Mouse (Mus musculus) bone marrow, adult 2 months (tissue): Measurements from ENCODE around the gene Dlg2. TPM values are rescaled to one million over a fixed set of nuclear protein-coding genes. Genes with fewer than 3 reads are reported as not detected.

Experiments
- H3K27ac ChIP-seq: fragments of 200-500 bp; 2 replicates; pipeline ENCODE4 v1.5.1; 2012; ENCODE audit warnings: low read depth, mild to moderate bottlenecking, control low read depth, inconsistent platforms, low read length; ENCODE audit not compliant: control insufficient read depth, poor library complexity, insufficient read depth
- H3K4me1 ChIP-seq: fragments of 200-500 bp; 2 replicates; pipeline ENCODE4 v1.6.1; 2011; ENCODE audit warnings: low read length; ENCODE audit not compliant: control insufficient read depth, insufficient read depth
- H3K4me3 ChIP-seq: fragments of 200-500 bp; replicated peaks from 2 replicates; pipeline ENCODE3; 2011; ENCODE audit warnings: mild to moderate bottlenecking, low read depth, low read length, control low read depth; ENCODE audit not compliant: control insufficient read depth
- CTCF ChIP-seq: fragments of 200-500 bp; IDR thresholded peaks from 2 replicates; pipeline ENCODE4 v1.5.1; 2011; ENCODE audit warnings: low read length, control low read depth; ENCODE audit not compliant: control insufficient read depth, insufficient read depth
- POLR2A ChIP-seq: fragments of 200-500 bp; IDR thresholded peaks from 2 replicates; pipeline ENCODE4 v1.6.1; 2011; ENCODE audit warnings: low read depth, mild to moderate bottlenecking, control low read depth, low read length, borderline replicate concordance; ENCODE audit not compliant: control insufficient read depth
- WGBS: fragments of 180-500 bp; shearing (Covaris S2); methylation state at CpG from one replicate; pipeline ENCODE4 v1.1.7; 2018; 5-methylcytosine and 5-hydroxymethylcytosine counted together
- polyA plus RNA-seq: library from polyadenylated mRNA; stranded (reverse); fragments of >200 nt; gene quantifications from 2 replicates; pipeline ENCODE4 v1.2.4, GENCODE M21; 2011; ENCODE audit warnings: low replicate concordance; ENCODE audit not compliant: missing spikeins, insufficient read depth, insufficient read length

The Dlg2 gene
- polyA plus RNA-seq, 1 experiment, result 11.7 TPM

- Histone ChIP-seq H3K4me1 (no peaks in the 10 kb centered on the region), H3K4me3 (no peak overlapping the region), H3K27ac (no peak overlapping the region)
- TF ChIP-seq CTCF, result no peak
- no peak for TF ChIP-seq POLR2A
- WGBS, result 65% methylated on average over 3 of the region's 3 CpGs
Measured at GRCm38 (mm10) chr7:91098521-91098920, 622.0 kb downstream of the Dlg2 start.

DNA sequence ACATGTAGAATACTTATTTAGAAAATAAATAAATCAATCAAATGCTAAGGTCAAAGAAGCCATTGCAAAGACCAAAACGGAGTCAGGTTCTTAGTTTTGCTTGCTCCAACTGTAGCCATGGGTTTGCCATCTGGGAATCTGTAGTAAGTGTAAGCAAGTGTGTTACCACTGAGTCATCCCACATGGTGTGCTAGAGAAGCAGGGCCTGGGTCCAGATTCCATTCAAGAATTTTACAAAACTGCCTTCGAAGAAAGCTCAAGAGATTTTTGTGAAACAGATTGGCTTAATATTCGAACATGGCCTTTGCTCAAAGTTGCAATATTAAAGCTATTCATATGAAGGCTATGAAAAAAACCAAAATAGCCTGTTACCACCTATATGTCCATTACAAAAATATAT, 633.1 kb downstream of the Dlg2 start:
- Histone ChIP-seq H3K27ac (no peak overlapping the region), H3K4me1 (no peaks in the 10 kb centered on the region), H3K4me3 (no peak overlapping the region)
- 51% methylated on average over 3 of the region's 3 CpGs for WGBS
- TF ChIP-seq CTCF (no peak), POLR2A (no peak)

DNA sequence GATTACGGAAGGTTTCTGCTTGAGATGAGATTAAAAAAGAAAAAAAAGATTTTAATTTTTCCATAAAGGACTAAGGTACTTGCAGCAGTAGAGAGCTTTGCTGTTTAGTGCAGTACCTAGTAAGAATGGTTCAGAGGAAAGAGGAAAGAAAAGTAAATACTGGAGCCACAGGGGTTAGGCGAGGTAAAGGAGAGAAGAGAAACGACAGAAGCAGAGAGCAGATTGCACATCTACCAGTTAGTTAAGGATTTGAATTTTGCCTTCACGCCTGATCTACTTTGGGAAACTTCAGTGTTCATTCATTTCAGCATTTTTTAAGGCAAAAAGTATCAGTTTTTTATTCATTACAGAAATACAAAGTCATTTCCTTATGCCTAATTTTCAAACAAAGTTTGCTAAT, 655.7 kb downstream of the Dlg2 start:
- Histone ChIP-seq H3K27ac (no peak overlapping the region), H3K4me1 (no peaks in the 10 kb centered on the region), H3K4me3 (no peak overlapping the region)
- TF ChIP-seq CTCF, result no peak
- TF ChIP-seq POLR2A, result no peak
- 76% methylated on average over 4 of the region's 4 CpGs for WGBS

DNA sequence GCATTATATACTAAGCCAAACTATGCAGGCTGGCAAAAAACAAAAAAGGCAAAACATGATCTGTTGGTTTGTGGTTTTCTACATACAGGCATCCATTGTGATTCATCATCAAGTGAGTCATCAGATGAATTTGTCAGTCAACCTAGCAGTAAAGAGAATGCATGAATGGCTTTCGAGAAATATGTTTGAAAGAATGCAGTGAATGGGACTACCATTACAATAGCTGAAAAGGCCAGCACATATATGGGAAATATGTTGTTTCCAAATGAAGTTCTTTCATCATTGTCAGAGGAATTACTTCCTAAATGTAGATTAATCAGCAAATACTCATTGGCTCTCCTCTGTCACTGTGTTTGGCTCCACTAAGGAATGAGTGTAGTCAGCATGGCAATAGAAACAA, 677.6 kb downstream of the Dlg2 start:
- Histone ChIP-seq H3K4me3 (no peak overlapping the region), H3K27ac (no peak overlapping the region), H3K4me1 (no peaks in the 10 kb centered on the region)
- 73% methylated on average over 1 of the region's 1 CpGs for WGBS
- TF ChIP-seq CTCF (no peak), POLR2A (no peak)

- 75% methylated on average over 5 of the region's 5 CpGs for WGBS
- Histone ChIP-seq H3K4me3 (no peak overlapping the region), H3K27ac (no peak overlapping the region), H3K4me1 (no peaks in the 10 kb centered on the region)
- no peak for TF ChIP-seq CTCF
Measured at GRCm38 (mm10) chr7:91159144-91159543, 682.7 kb downstream of the Dlg2 start.

- H3K4me1 ChIP-seq, result no peaks in the 10 kb centered on the region
- WGBS, result 65% methylated on average over 2 of the region's 2 CpGs
- no peak for TF ChIP-seq CTCF
- TF ChIP-seq POLR2A, result no peak
- no peak overlapping the region for H3K4me3 ChIP-seq
- no peak overlapping the region for H3K27ac ChIP-seq
Measured at GRCm38 (mm10) chr7:91161643-91162175, 685.2 kb downstream of the Dlg2 start.

GRCm38 (mm10) chr7:91173560-91173959, 697.1 kb downstream of the Dlg2 start:
- TF ChIP-seq CTCF, result no peak
- 79% methylated on average over 2 of the region's 2 CpGs for whole genome bisulfite sequencing
- H3K27ac ChIP-seq, result no peak overlapping the region

GRCm38 (mm10) chr7:91188211-91188610, 711.7 kb downstream of the Dlg2 start:
- TF ChIP-seq POLR2A (no peak), CTCF (no peak)
- WGBS, result 89% methylated on average over 2 of the region's 2 CpGs
- H3K4me3 ChIP-seq, result no peak overlapping the region
- H3K27ac ChIP-seq, result no peak overlapping the region
- H3K4me1 ChIP-seq, result no peaks in the 10 kb centered on the region

More at GRCm38 (mm10) chr7:91173560-91173959, 697.1 kb downstream of the Dlg2 start:
- Histone ChIP-seq H3K4me1 (no peaks in the 10 kb centered on the region), H3K4me3 (no peak overlapping the region)

GRCm38 (mm10) chr7:91199372-91199771, 722.9 kb downstream of the Dlg2 start:
- Histone ChIP-seq H3K4me1 (no peaks in the 10 kb centered on the region), H3K4me3 (no peak overlapping the region), H3K27ac (no peak overlapping the region)
- WGBS, result 77% methylated on average over 1 of the region's 1 CpGs
- TF ChIP-seq POLR2A (no peak), CTCF (no peak)
